Mouse (Mus musculus): ENCODE measurements around the gene Nrp1. TPM values are rescaled to one million over a fixed set of nuclear protein-coding genes. Genes with fewer than 3 reads are reported as not detected.

Gene Nrp1
- polyA plus RNA-seq, 1 experiment from 2014 or later = 132 TPM

GRCm38 (mm10) chr8:128441407-128441806 lies 83.0 kb downstream of the Nrp1 start:
- no peaks in the 10 kb centered on the region for H3K27me3 ChIP-seq
- DNase-seq (ENCODE audit: low read depth, low spot score) = no peak
- CTCF ChIA-PET = no interaction called here
- in situ Hi-C loops (cut with MboI; ENCODE audit: low pct_unique_long_range_greater_than_20kb) = no loop called here
- no peak for ATAC-seq
- POLR2A ChIA-PET = no interaction called here
- no peak for TF ChIP-seq CTCF (IDR thresholded peaks at IDR 0.05)

- POLR2A ChIA-PET = interaction anchor here (0.6 kb wide), 1 partner anchor 15 kb away, joined by 4 read pairs; no protein-coding TSS in a partner anchor
- no peak for DNase-seq (ENCODE audit: low read depth, low spot score)
- ATAC-seq = peak; percentile 51
- H3K27me3 ChIP-seq = no peaks in the 10 kb centered on the region
- no peak for TF ChIP-seq CTCF (IDR thresholded peaks at IDR 0.05)
- CTCF ChIA-PET = interaction anchor here (1.0 to 1.4 kb wide), 2 partner anchors 9 to 18 kb away, joined by 3 read pairs; no protein-coding TSS in a partner anchor
- in situ Hi-C loops (cut with MboI; ENCODE audit: low pct_unique_long_range_greater_than_20kb) = no loop called here
These were observed 87.2 kb downstream of the Nrp1 start for GRCm38 (mm10) chr8:128445596-128445995.

- H3K27me3 ChIP-seq = no peaks in the 10 kb centered on the region
- no peak for DNase-seq (ENCODE audit: low read depth, low spot score)
- ChIA-PET CTCF (interaction anchor here (1.0 to 1.5 kb wide), 4 partner anchors 8 to 19 kb away, joined by 3 read pairs; no protein-coding TSS in a partner anchor), POLR2A (no interaction called here)
- in situ Hi-C loops (cut with MboI; ENCODE audit: low pct_unique_long_range_greater_than_20kb) = no loop called here
- TF ChIP-seq CTCF (IDR thresholded peaks at IDR 0.05) = no peak
- no peak for ATAC-seq
These were observed 88.2 kb downstream of the Nrp1 start for GRCm38 (mm10) chr8:128446636-128447035.

- in situ Hi-C loops (cut with MboI; ENCODE audit: low pct_unique_long_range_greater_than_20kb) = no loop called here
- CTCF ChIA-PET = interaction anchor here (1.2 to 1.5 kb wide), 2 partner anchors 13 to 18 kb away, joined by 3 read pairs; no protein-coding TSS in a partner anchor
These were observed 88.9 kb downstream of the Nrp1 start for GRCm38 (mm10) chr8:128447320-128447719.

GRCm38 (mm10) chr8:128450390-128451032 lies 92.1 kb downstream of the Nrp1 start:
- CTCF ChIA-PET = interaction anchor here (0.9 to 1.7 kb wide), 5 partner anchors 16 to 87 kb away, joined by 3 to 9 read pairs (median 5); no protein-coding TSS in a partner anchor
- no peaks in the 10 kb centered on the region for H3K27me3 ChIP-seq
- in situ Hi-C loops (cut with MboI; ENCODE audit: low pct_unique_long_range_greater_than_20kb) = loop anchor here (5.0 kb wide), 1 partner anchor 37 kb away; no protein-coding TSS in a partner anchor
- TF ChIP-seq CTCF (IDR thresholded peaks at IDR 0.05) = no peak
- DNase-seq (ENCODE audit: low read depth, low spot score) = no peak
- POLR2A ChIA-PET = interaction anchor here (0.8 to 1.1 kb wide), 3 partner anchors 17 to 61 kb away, joined by 3 to 4 read pairs (median 3); no protein-coding TSS in a partner anchor
- peak; percentile 28 for ATAC-seq

More at GRCm38 (mm10) chr8:128447320-128447719, 88.9 kb downstream of the Nrp1 start:
- ATAC-seq (no peak), DNase-seq (ENCODE audit: low read depth, low spot score) (no peak)
- no peaks in the 10 kb centered on the region for H3K27me3 ChIP-seq
- POLR2A ChIA-PET = no interaction called here
- TF ChIP-seq CTCF (IDR thresholded peaks at IDR 0.05) = no peak

GRCm38 (mm10) chr8:128451121-128451520 lies 92.7 kb downstream of the Nrp1 start:
- ATAC-seq (peak; percentile 44), DNase-seq (ENCODE audit: low read depth, low spot score) (peak; percentile 42)
- TF ChIP-seq CTCF (IDR thresholded peaks at IDR 0.05) = no peak
- CTCF ChIA-PET = interaction anchor here (0.9 to 1.7 kb wide), 5 partner anchors 16 to 88 kb away, joined by 3 to 9 read pairs (median 5); no protein-coding TSS in a partner anchor
- POLR2A ChIA-PET = interaction anchor here (0.6 to 1.1 kb wide), 3 partner anchors 16 to 61 kb away, joined by 3 to 4 read pairs (median 4); no protein-coding TSS in a partner anchor
- no peaks in the 10 kb centered on the region for H3K27me3 ChIP-seq
- in situ Hi-C loops (cut with MboI; ENCODE audit: low pct_unique_long_range_greater_than_20kb) = loop anchor here (5.0 kb wide), 1 partner anchor 36 kb away; no protein-coding TSS in a partner anchor

GRCm38 (mm10) chr8:128453471-128453870 lies 95.1 kb downstream of the Nrp1 start:
- no peak for DNase-seq (ENCODE audit: low read depth, low spot score)
- ChIA-PET CTCF (interaction anchor here (1.2 kb wide), 2 partner anchors 9 to 91 kb away, joined by 3 read pairs; no protein-coding TSS in a partner anchor), POLR2A (no interaction called here)
- no peak for ATAC-seq
- H3K27me3 ChIP-seq = no peaks in the 10 kb centered on the region
- in situ Hi-C loops (cut with MboI; ENCODE audit: low pct_unique_long_range_greater_than_20kb) = loop anchor here (5.0 kb wide), 1 partner anchor 34 kb away; no protein-coding TSS in a partner anchor
- no peak for TF ChIP-seq CTCF (IDR thresholded peaks at IDR 0.05)

- no peaks in the 10 kb centered on the region for H3K27me3 ChIP-seq
- in situ Hi-C loops (cut with MboI; ENCODE audit: low pct_unique_long_range_greater_than_20kb) = loop anchor here (5.0 kb wide), 1 partner anchor 33 kb away; no protein-coding TSS in a partner anchor
- no peak for TF ChIP-seq CTCF (IDR thresholded peaks at IDR 0.05)
- POLR2A ChIA-PET = no interaction called here
- DNase-seq (ENCODE audit: low read depth, low spot score) = no peak
- CTCF ChIA-PET = interaction anchor here (0.7 to 1.5 kb wide), 4 partner anchors 8 to 92 kb away, joined by 3 to 4 read pairs (median 3); no protein-coding TSS in a partner anchor
- no peak for ATAC-seq
These were observed 95.6 kb downstream of the Nrp1 start for GRCm38 (mm10) chr8:128454026-128454425.

GRCm38 (mm10) chr8:128457277-128457676 lies 98.9 kb downstream of the Nrp1 start:
- in situ Hi-C loops (cut with MboI; ENCODE audit: low pct_unique_long_range_greater_than_20kb) = no loop called here
- DNase-seq (ENCODE audit: low read depth, low spot score) (no peak), ATAC-seq (no peak)
- H3K27me3 ChIP-seq = no peaks in the 10 kb centered on the region
- ChIA-PET CTCF (no interaction called here), POLR2A (interaction anchor here (0.5 kb wide), 1 partner anchor 597 kb away, joined by 3 read pairs; no protein-coding TSS in a partner anchor)
- no peak for TF ChIP-seq CTCF (IDR thresholded peaks at IDR 0.05)

- POLR2A ChIA-PET = no interaction called here
- ATAC-seq (no peak), DNase-seq (ENCODE audit: low read depth, low spot score) (no peak)
- CTCF ChIA-PET = interaction anchor here (0.7 to 1.6 kb wide), 3 partner anchors 12 to 29 kb away, joined by 3 to 6 read pairs (median 3); no protein-coding TSS in a partner anchor
- in situ Hi-C loops (cut with MboI; ENCODE audit: low pct_unique_long_range_greater_than_20kb) = no loop called here
- H3K27me3 ChIP-seq = no peaks in the 10 kb centered on the region
- peak; percentile 7 for TF ChIP-seq CTCF (IDR thresholded peaks at IDR 0.05)
These were observed 101.3 kb downstream of the Nrp1 start for GRCm38 (mm10) chr8:128459704-128460103.

- ATAC-seq = no peak
- POLR2A ChIA-PET = no interaction called here
- DNase-seq (ENCODE audit: low read depth, low spot score) = no peak
- no peaks in the 10 kb centered on the region for H3K27me3 ChIP-seq
- CTCF ChIA-PET = no interaction called here
- no peak for TF ChIP-seq CTCF (IDR thresholded peaks at IDR 0.05)
- in situ Hi-C loops (cut with MboI; ENCODE audit: low pct_unique_long_range_greater_than_20kb) = no loop called here
These were observed 103.3 kb downstream of the Nrp1 start for GRCm38 (mm10) chr8:128461716-128462115.
